Mouse (Mus musculus): ENCODE measurements at regions not wholly inside any gene's neighbourhood (a gene's known extent, or its start where the extent isn't known, plus 50 kb on each side); places are given as distances from the start of the nearest gene placed in this dataset.
A peak's percentile ranks its signal among the peaks of the same experiment; 100 is the strongest.
"Not testable (repeated sequence)": the region's sequence is repeated elsewhere in the genome, so short reads cannot be mapped to it uniquely, and the experiment has no call there.

- H3K4me3 ChIP-seq = no peak overlapping the region
- H3K9me3 ChIP-seq = peaks cover 3% of the 10 kb centered on the region; the same call in 1 of the 2 replicates
- no peaks in the 10 kb centered on the region for H3K36me3 ChIP-seq
- peak overlapping the region; percentile 81 for H3K27ac ChIP-seq
- H3K27me3 ChIP-seq (ENCODE audit: insufficient read depth, poor library complexity, severe bottlenecking) = no peaks in the 10 kb centered on the region; the same call in 1 of the 2 replicates
- 81% methylated on average over 2 of the region's 2 CpGs for WGBS
- no peak for DNase-seq (ENCODE audit: low spot score)
- H3K4me1 ChIP-seq (replicated peaks) = peaks cover 19% of the 10 kb centered on the region
Measured at GRCm38 (mm10) chr12:8401376-8401775, 88.1 kb downstream of the Hs1bp3 start.

GRCm38 (mm10) chr12:8400345-8401130 lies 87.3 kb downstream of the Hs1bp3 start:
- DNase-seq (ENCODE audit: low spot score) = no peak
- Histone ChIP-seq H3K36me3 (no peaks in the 10 kb centered on the region), H3K9me3 (peaks cover 3% of the 10 kb centered on the region; the same call in 1 of the 2 replicates), H3K27me3 (ENCODE audit: insufficient read depth, poor library complexity, severe bottlenecking) (no peaks in the 10 kb centered on the region; the same call in 1 of the 2 replicates), H3K27ac (peak overlapping the region; percentile 54; the same call in 1 of the 2 replicates), H3K4me1 (replicated peaks) (peaks cover 19% of the 10 kb centered on the region), H3K4me3 (no peak overlapping the region)
- WGBS = 90% methylated on average over 10 of the region's 10 CpGs

DNA sequence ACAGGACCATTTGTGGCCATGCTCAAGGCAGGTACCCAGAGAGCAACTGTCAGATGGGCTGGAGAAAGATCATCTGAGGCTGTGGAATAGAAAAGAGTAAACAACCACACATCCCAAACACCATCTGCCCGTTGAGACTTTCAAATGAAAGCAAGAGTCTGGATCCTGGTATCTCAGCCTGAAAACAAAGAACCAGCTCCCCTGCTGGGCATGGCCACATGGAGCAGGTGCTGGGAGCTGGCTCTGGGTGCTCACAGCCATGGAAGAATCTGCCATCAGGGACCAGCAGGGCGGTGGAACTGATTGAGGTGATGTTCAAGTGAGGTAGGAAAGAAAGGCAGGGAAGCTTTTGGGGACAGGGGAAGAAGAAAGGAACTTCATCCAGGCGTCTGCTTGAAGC lies 85.6 kb downstream of the Hs1bp3 start:
- no peak for DNase-seq (ENCODE audit: low spot score)
- Histone ChIP-seq H3K4me3 (no peak overlapping the region), H3K36me3 (no peaks in the 10 kb centered on the region), H3K9me3 (peaks cover 3% of the 10 kb centered on the region; the same call in 1 of the 2 replicates), H3K27me3 (ENCODE audit: insufficient read depth, poor library complexity, severe bottlenecking) (no peaks in the 10 kb centered on the region; the same call in 1 of the 2 replicates), H3K4me1 (replicated peaks) (peaks cover 30% of the 10 kb centered on the region), H3K27ac (0 out of 2 replicates have a peak overlapping the region, but pooled peaks have one; percentile 40)
- WGBS = 70% methylated on average over 3 of the region's 3 CpGs

- not testable (repeated sequence) for H3K9me3 ChIP-seq; H3K27me3 ChIP-seq (ENCODE audit: insufficient read depth, poor library complexity, severe bottlenecking); H3K36me3 ChIP-seq; H3K4me3 ChIP-seq; DNase-seq (ENCODE audit: low spot score); H3K27ac ChIP-seq
- WGBS = 88% methylated on average over 6 of the region's 6 CpGs
- H3K4me1 ChIP-seq (replicated peaks) = peaks cover 17% of the 10 kb centered on the region
Measured at GRCm38 (mm10) chr12:8396408-8396807, 83.2 kb downstream of the Hs1bp3 start.

- Histone ChIP-seq H3K27me3 (ENCODE audit: insufficient read depth, poor library complexity, severe bottlenecking) (no peaks in the 10 kb centered on the region; the same call in 1 of the 2 replicates), H3K4me3 (no peak overlapping the region), H3K9me3 (no peaks in the 10 kb centered on the region), H3K27ac (peak overlapping the region; percentile 64), H3K36me3 (no peaks in the 10 kb centered on the region), H3K4me1 (replicated peaks) (peaks cover 11% of the 10 kb centered on the region; the same call in 1 of the 2 replicates)
- 64% methylated on average over 6 of the region's 6 CpGs for WGBS
- no peak for DNase-seq (ENCODE audit: low spot score)
Measured at GRCm38 (mm10) chr12:8394894-8395297, 81.7 kb downstream of the Hs1bp3 start.

- Histone ChIP-seq H3K4me1 (replicated peaks) (peaks cover 11% of the 10 kb centered on the region; the same call in 1 of the 2 replicates), H3K27ac (no peak overlapping the region), H3K4me3 (no peak overlapping the region), H3K9me3 (no peaks in the 10 kb centered on the region), H3K27me3 (ENCODE audit: insufficient read depth, poor library complexity, severe bottlenecking) (no peaks in the 10 kb centered on the region), H3K36me3 (no peaks in the 10 kb centered on the region)
- DNase-seq (ENCODE audit: low spot score) = no peak
- WGBS = 73% methylated on average over 3 of the region's 3 CpGs
Measured at GRCm38 (mm10) chr12:8393976-8394375, 80.7 kb downstream of the Hs1bp3 start.

Data from hindbrain, embryonic 10.5 days (tissue).